Mouse (Mus musculus): Measurements from ENCODE around the gene Lrmda.
A peak's percentile ranks its signal among the peaks of the same experiment; 100 is the strongest.

Gene Lrmda

DNA sequence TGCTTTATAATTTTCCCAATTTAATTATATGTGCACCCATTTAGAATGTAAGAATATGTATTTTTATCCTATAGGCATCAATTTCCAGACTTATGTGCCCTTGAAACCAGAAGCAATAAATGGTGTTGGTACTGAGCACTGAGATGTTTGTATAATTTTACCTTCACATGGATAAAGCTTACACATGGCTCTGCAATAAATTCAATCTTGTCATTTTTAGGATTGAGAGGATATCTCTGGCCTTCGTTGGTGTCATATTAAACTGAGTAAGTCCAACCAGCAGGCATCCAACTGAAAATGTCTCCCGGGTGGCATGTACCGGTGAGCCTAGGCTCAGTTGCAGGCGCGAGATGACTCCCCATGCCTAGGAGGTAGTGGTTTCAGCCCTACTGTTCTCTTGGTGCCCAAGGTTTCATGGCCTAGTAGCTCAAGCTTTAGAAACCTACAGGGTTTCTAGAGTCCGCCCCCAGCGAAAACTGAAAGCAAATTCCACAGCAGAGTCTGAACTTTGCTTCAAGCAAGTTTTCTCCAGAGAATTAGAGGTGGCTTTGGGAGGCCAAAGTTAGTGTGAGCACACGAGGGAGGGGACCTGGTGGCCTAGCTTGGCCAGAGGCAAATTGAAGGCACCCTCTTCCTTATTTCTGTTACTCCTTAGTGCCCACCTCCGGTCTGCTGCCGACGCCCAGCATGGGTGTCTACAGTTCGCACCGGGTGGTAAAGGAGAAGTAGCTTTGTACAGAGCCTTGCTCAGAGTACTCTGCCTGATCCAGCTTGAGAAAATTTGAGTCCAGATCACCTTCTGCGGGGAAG is 26.1 kb upstream of the Lrmda start:
- no peak for DNase-seq

- DNase-seq = no peak
Measured at GRCm38 (mm10) chr14:21994061-21994990, 25.2 kb upstream of the Lrmda start.

GRCm38 (mm10) chr14:21995031-21995754 is 24.3 kb upstream of the Lrmda start:
- DNase-seq = no peak

DNA sequence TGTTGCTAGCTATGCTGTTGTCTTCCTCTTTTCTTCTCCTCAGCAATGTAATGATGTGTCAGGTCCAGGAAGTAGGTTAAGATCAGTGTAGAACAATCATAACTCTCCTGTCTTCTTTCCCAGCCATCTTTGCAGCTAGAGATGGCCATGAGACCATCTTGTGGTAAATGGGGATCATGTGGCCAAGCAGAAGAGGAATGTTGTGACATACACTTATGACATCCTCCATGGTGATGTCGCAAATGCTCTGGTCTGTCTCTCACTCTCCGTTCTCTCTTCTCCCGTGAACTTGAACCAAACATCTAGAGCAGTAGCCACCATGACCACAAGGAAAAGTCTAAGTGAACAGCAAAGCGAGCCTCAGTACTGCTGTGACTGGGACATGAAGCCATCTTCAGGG is 19.9 kb upstream of the Lrmda start:
- DNase-seq = no peak

- DNase-seq = no peak
Measured at GRCm38 (mm10) chr14:22003231-22003630, 16.3 kb upstream of the Lrmda start.

DNA sequence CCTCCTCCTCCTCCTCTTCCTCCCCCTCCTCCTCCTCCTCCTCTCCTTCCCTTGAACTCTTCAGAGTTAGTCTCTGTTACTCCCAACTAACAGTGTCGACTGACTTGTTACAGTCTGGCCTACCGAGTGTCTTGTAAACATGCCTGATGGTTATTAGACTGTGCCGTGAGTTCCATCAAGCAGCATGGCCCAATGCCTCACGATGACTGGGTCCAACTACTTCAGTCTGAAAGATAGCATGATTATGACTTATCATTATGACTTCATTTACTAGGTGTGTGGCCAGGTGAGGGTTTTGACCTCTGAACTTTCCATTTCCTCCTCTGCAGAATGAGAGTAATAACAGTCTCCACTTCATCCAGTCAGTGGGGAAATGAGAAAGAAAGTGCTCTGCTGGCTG is 15.9 kb upstream of the Lrmda start:
- DNase-seq = no peak

- no peak for DNase-seq
Measured at GRCm38 (mm10) chr14:22004943-22005342, 14.6 kb upstream of the Lrmda start.

- no peak for DNase-seq
Measured at GRCm38 (mm10) chr14:22007006-22007405, 12.5 kb upstream of the Lrmda start.

GRCm38 (mm10) chr14:22014315-22014714 is 5.2 kb upstream of the Lrmda start:
- no peak for DNase-seq

- no peak for DNase-seq
Measured at GRCm38 (mm10) chr14:22014781-22015180, 4.7 kb upstream of the Lrmda start.

DNA sequence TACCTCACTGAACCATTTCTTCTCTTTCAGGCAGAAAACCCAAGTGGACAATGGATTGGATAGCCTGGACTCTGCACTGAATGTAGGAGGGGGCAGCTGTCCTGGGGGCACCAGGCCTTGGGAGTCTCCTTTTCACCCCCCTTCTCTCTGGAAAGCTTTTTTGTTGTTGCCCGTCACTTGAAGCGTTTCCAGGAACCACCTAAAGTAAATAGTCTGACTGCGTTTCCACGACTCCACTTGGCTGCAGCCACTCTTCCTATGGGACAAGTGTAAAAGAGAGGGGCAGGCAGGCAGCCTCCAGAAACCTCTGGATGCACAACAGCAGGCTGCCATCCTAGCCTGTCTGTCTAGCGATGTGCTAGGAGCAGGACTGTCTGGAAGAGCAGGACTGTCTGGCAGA is 2.5 kb upstream of the Lrmda start:
- DNase-seq = no peak

GRCm38 (mm10) chr14:22019949-22020845 is 685 bp downstream of the Lrmda start:
- no peak for DNase-seq

DNA sequence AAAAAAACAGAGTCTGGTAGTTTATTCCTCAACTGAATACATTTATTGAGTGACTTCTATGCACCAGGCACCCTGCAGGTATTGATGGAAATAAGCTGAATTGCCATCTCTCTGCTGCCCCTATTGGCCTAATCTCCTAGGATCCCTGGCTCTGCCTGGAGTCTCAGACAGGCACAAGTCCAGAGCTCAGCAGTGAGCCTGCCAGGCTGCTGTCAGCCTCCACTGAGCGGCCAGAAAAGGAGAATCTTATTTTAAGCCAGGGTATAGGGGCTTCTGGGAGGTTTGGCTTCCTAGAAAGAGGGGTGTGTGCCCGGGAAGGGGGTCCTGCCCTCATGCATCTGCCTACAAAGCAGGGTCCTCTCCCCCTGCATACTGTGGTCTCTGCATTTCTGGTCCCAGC is 1.4 kb downstream of the Lrmda start:
- peak; percentile 11 for DNase-seq

- no peak for DNase-seq
Measured at GRCm38 (mm10) chr14:22023533-22023932, 4.0 kb downstream of the Lrmda start.

GRCm38 (mm10) chr14:22035900-22036299 is 16.4 kb downstream of the Lrmda start:
- DNase-seq = no peak

- no peak for DNase-seq
Measured at GRCm38 (mm10) chr14:22036338-22036737, 16.8 kb downstream of the Lrmda start.

- DNase-seq = no peak
Measured at GRCm38 (mm10) chr14:22036802-22037497, 17.4 kb downstream of the Lrmda start.

DNA sequence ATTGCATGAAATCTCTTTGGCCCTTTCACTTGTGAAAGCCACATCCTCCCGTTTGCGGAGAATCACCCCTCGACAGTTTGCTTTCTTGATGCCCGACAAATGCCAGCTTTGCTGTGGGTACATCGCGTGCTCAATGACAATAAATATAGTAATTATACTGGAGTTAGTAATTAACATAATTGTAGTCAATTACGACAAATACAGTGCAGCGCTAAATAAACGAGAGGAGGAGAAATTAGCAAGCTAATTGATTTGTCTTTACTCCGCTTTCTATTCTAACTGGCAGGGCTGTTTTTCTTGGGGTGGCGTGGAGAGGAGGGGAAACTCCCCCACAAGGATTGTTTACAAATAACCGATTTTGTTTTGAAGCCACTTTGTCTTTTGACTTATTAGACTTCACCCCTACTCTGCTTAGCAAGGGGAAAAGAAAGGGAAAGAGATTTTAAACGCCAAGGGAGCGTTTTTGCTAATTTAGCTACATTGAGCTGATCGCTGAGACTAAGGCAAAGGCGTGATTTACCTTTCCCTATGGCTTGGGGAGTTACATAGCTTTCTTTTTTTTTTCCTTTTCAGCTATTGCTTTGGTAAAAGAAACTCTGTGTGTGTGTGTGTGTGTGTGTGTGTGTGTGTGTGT is 18.1 kb downstream of the Lrmda start:
- no peak for DNase-seq

- DNase-seq = no peak
Measured at GRCm38 (mm10) chr14:22042146-22042545, 22.6 kb downstream of the Lrmda start.

- no peak for DNase-seq
Measured at GRCm38 (mm10) chr14:22043420-22043819, 23.9 kb downstream of the Lrmda start.

GRCm38 (mm10) chr14:22046262-22046856 is 26.8 kb downstream of the Lrmda start:
- no peak for DNase-seq
